Mouse (Mus musculus) thymus, adult 2 months (tissue): ENCODE measurements around the gene Fer. TPM values are rescaled to one million over a fixed set of nuclear protein-coding genes. Genes with fewer than 3 reads are reported as not detected.

Experiments
- DNase-seq: peaks from one replicate; pipeline ENCODE4 v3.0.0; 2021
- H3K27ac ChIP-seq: fragments of 200-500 bp; 2 replicates; pipeline ENCODE4 v1.5.1; 2012; ENCODE audit warnings: low read length, control low read depth; ENCODE audit not compliant: control insufficient read depth, insufficient read depth
- H3K27me3 ChIP-seq: fragments of 200-500 bp; 2 replicates; pipeline ENCODE4 v1.6.1; 2012; ENCODE audit warnings: mild to moderate bottlenecking, low read length, moderate library complexity, mixed read lengths; ENCODE audit not compliant: control insufficient read depth, insufficient read depth
- H3K36me3 ChIP-seq: fragments of 200-500 bp; 2 replicates; pipeline ENCODE4 v1.6.1; 2012; ENCODE audit warnings: mild to moderate bottlenecking, low read length, moderate library complexity; ENCODE audit not compliant: control insufficient read depth, insufficient read depth
- H3K4me1 ChIP-seq: fragments of 200-500 bp; replicated peaks from 2 replicates; pipeline ENCODE4 v1.6.1; 2012; ENCODE audit warnings: low read length; ENCODE audit not compliant: control insufficient read depth, insufficient read depth
- H3K4me3 ChIP-seq: fragments of 200-500 bp; 2 replicates; pipeline ENCODE4 v1.5.1; 2012; ENCODE audit warnings: mild to moderate bottlenecking, low read length, control low read depth, moderate library complexity; ENCODE audit not compliant: control insufficient read depth, insufficient read depth
- CTCF ChIP-seq: fragments of 200-500 bp; IDR thresholded peaks from 2 replicates; pipeline ENCODE4 v1.5.1; 2012; ENCODE audit warnings: mild to moderate bottlenecking, control low read depth, low read length, moderate library complexity, borderline replicate concordance; ENCODE audit not compliant: control insufficient read depth, poor library complexity, insufficient read depth; ENCODE audit errors: extremely low read depth
- POLR2A ChIP-seq: fragments of 200-500 bp; IDR thresholded peaks from 2 replicates; pipeline ENCODE4 v1.6.1; 2012; ENCODE audit warnings: mild to moderate bottlenecking, low read length, control low read depth, moderate library complexity; ENCODE audit not compliant: control insufficient read depth, poor library complexity, insufficient read depth; ENCODE audit errors: extremely low read depth
- WGBS: fragments of 180-500 bp; shearing (Covaris S2); methylation state at CpG from one replicate; pipeline ENCODE4 v1.1.7; 2018; 5-methylcytosine and 5-hydroxymethylcytosine counted together
- polyA plus RNA-seq: library from polyadenylated mRNA; depleted of rRNA; stranded (reverse); fragments of >200 nt; gene quantifications from 2 replicates; pipeline ENCODE4 v1.2.3, GENCODE M21; 2012

The Fer gene
- polyA plus RNA-seq, 1 experiment: 0.69 TPM

DNA sequence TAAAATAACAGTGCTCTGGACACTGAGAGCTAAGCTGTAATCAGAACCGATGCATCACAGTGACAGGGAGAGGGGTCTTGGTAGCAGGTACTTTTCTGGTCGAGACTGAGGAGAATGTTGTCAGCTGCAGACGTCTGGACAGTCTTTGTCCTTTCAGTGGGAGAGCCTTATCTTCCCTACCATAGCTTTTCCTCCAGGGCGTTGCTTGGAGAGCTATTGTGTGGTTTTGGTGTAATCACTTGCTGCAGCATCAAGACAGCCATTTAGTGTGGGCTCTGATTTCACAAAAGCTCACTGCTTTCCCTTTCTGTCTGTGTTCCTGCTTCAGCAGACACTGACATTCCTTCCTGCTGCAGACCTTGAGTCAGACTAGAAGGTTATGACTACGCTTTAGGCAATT is 107.4 kb downstream of the Fer start:
- H3K27me3 ChIP-seq: no peaks in the 10 kb centered on the region
- H3K4me1 ChIP-seq: no peaks in the 10 kb centered on the region
- H3K36me3 ChIP-seq: no peaks in the 10 kb centered on the region
- DNase-seq: no peak
- WGBS: 65% methylated on average over 5 of the region's 5 CpGs
- no peak for TF ChIP-seq CTCF
- no peak for TF ChIP-seq POLR2A
- no peak overlapping the region for H3K4me3 ChIP-seq
- no peak overlapping the region for H3K27ac ChIP-seq

DNA sequence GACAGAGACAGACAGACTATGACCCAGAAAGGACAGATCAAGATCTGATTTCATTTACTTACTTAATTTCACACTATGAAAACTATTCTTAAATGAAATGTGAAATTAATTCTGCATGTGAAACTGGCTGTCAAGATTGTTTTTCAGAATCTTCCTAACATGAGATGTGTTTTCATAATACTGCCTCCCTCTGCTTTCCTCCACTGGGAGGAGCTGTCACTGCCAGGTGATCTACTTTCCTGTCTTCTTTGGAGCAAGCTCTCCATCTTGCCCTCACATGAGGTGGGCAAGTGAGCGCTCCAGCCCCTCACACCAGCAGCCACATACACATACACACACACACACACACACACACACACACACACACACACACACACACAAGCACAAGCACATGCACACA is 108.1 kb downstream of the Fer start:
- 100% methylated on average over 1 of the region's 1 CpGs for WGBS

DNA sequence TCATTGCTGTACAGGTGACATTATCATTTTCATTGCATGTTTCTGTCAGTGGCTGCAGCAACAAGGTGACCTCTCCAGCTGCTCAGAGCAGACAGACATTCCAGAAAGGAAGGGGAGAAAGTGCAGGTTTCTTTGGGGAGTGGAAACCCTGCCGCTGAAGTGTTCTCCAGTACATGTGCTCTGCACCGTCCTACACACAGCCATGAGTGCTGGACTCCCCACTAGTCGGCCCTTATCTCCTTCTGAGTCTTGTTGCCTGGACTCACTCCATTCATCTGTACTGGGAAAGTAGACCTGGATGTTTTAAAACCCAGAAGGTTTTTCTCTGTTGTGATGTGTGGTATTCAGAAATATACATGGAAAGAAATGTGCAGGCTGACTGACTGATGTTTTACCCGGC is 109.3 kb downstream of the Fer start:
- no peaks in the 10 kb centered on the region for H3K4me1 ChIP-seq
- no peaks in the 10 kb centered on the region for H3K27me3 ChIP-seq
- WGBS: 83% methylated on average over 4 of the region's 4 CpGs
- H3K4me3 ChIP-seq: no peak overlapping the region
- TF ChIP-seq CTCF (no peak), POLR2A (no peak)
- H3K36me3 ChIP-seq: no peaks in the 10 kb centered on the region
- no peak for DNase-seq
- no peak overlapping the region for H3K27ac ChIP-seq

More for the DNA sequence above, 108.1 kb downstream of the Fer start:
- H3K4me3 ChIP-seq: no peak overlapping the region
- no peaks in the 10 kb centered on the region for H3K36me3 ChIP-seq
- H3K27me3 ChIP-seq: no peaks in the 10 kb centered on the region
- no peak for DNase-seq
- no peaks in the 10 kb centered on the region for H3K4me1 ChIP-seq
- no peak overlapping the region for H3K27ac ChIP-seq
- TF ChIP-seq POLR2A (no peak), CTCF (no peak)

DNA sequence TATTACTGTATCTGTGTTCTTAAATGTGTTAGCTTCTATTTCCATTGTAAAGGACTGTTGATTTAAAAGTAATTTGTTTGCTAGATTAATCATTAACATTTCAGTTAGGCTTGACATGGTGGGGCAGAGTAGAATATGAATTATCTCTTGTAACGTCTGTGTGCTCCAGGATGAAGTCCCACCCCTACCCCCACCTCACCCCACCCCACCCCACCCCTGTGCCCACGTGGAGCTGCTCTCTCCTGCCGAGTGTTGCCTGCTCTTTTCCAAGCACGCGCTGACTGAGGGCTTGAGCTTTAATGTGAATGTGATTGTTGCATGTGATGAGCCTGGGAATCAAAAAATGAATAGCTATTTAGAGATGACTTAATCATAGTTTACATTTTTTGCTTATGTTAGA is 110.9 kb downstream of the Fer start:
- Histone ChIP-seq H3K27me3 (no peaks in the 10 kb centered on the region), H3K4me3 (no peak overlapping the region), H3K36me3 (no peaks in the 10 kb centered on the region), H3K27ac (no peak overlapping the region), H3K4me1 (no peaks in the 10 kb centered on the region)
- WGBS: 90% methylated on average over 5 of the region's 5 CpGs
- TF ChIP-seq POLR2A (no peak), CTCF (no peak)
- no peak for DNase-seq

DNA sequence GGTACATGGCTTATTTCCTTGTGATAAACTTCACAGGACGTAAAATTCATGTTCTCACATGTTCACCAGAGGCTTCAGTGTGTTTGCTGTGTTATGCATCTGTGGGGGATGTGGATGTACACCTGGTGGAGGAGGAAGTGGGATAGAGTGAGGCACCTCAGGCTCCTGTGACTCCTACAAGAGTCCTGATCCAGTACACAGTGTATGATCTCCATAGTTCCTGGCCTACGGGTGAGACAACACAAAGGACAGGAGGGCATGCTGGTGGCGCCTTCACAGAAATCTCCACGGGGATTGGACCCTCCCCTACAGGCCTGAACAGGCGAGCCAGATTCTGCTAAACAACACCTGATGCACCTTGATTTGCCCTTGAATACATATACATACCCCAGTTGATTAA is 111.4 kb downstream of the Fer start:
- Histone ChIP-seq H3K36me3 (no peaks in the 10 kb centered on the region), H3K27me3 (no peaks in the 10 kb centered on the region), H3K4me3 (no peak overlapping the region), H3K27ac (no peak overlapping the region), H3K4me1 (no peaks in the 10 kb centered on the region)
- DNase-seq: no peak
- TF ChIP-seq POLR2A: no peak
- TF ChIP-seq CTCF: no peak
- 83% methylated on average over 5 of the region's 5 CpGs for WGBS

GRCm38 (mm10) chr17:63978794-63979571 is 116.1 kb downstream of the Fer start:
- Histone ChIP-seq H3K27me3 (no peaks in the 10 kb centered on the region), H3K4me1 (no peaks in the 10 kb centered on the region), H3K4me3 (no peak overlapping the region), H3K36me3 (no peaks in the 10 kb centered on the region), H3K27ac (no peak overlapping the region)
- WGBS: 93% methylated on average over 4 of the region's 4 CpGs
- DNase-seq: no peak
- TF ChIP-seq POLR2A: no peak
- TF ChIP-seq CTCF: no peak
